Mouse (Mus musculus) heart, embryonic 10.5 days (tissue): Measurements from ENCODE around the gene Tead1. TPM values are rescaled to one million over a fixed set of nuclear protein-coding genes. Genes with fewer than 3 reads are reported as not detected.

Experiments used
- DNase-seq: peaks from one replicate; pipeline ENCODE4 v3.0.0-alpha.2; 2017; ENCODE audit warnings: low spot score
- H3K27ac ChIP-seq: fragments of 300-500 bp; sonication (generic); 2 replicates; pipeline ENCODE4 v1.5.1; 2016; ENCODE audit warnings: mild to moderate bottlenecking
- H3K27me3 ChIP-seq: fragments of 300-500 bp; sonication (generic); 2 replicates; pipeline ENCODE4 v1.6.1; 2016; ENCODE audit warnings: mild to moderate bottlenecking; ENCODE audit not compliant: poor library complexity, insufficient read depth, severe bottlenecking
- H3K36me3 ChIP-seq: fragments of 300-500 bp; sonication (generic); 2 replicates; pipeline ENCODE4 v1.6.1; 2016; ENCODE audit warnings: mild to moderate bottlenecking, moderate library complexity
- H3K4me1 ChIP-seq: fragments of 300-500 bp; sonication (generic); 2 replicates; pipeline ENCODE4 v1.6.1; 2016; ENCODE audit warnings: mild to moderate bottlenecking
- H3K4me3 ChIP-seq: fragments of 300-500 bp; sonication (generic); 2 replicates; pipeline ENCODE4 v1.5.1; 2016; ENCODE audit warnings: mild to moderate bottlenecking, moderate library complexity
- H3K9me3 ChIP-seq: fragments of 300-500 bp; sonication (generic); 2 replicates; pipeline ENCODE4 v1.6.1; 2016; ENCODE audit warnings: mild to moderate bottlenecking, moderate library complexity
- WGBS: fragments of 180-500 bp; shearing (Covaris S2); methylation state at CpG from one replicate; pipeline ENCODE4 v1.1.7; 2016; 5-methylcytosine and 5-hydroxymethylcytosine counted together
- polyA plus RNA-seq: library from polyadenylated mRNA; unstranded; fragments of >200 nt; fragmentation: Nextera tagmentation; extraction: Ambion mirVana; gene quantifications from 2 replicates; pipeline ENCODE4 v1.2.1, GENCODE M21; 2016

The Tead1 gene
- polyA plus RNA-seq, 1 experiment from 2014 or later: 19.7 TPM

DNA sequence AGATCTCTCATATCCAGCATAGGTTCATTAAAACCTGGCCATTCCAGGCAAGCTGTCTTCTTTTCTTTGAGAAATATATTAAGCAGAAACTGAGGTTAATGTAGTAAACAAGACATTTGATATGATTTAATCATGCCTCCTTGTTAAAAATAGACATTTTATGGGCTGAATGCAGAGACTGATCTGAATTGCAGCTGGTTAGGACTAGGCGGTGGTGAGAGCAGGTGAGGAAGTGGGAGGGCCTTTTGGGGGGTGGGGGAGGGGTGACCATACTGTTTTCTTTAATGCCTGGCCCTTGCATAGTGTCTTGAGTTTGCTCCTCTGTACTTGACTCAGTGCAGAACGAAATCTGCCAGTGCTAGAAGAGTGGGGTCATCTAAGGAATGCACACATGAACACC lies 111.2 kb downstream of the Tead1 start:
- H3K27ac ChIP-seq: no peak overlapping the region
- peaks cover 86% of the 10 kb centered on the region for H3K4me1 ChIP-seq
- no peak for DNase-seq
- no peaks in the 10 kb centered on the region for H3K27me3 ChIP-seq
- 45% methylated on average over 2 of the region's 2 CpGs for WGBS
- 0 out of 2 replicates have a peak, but pooled peaks cover 2% of the 10 kb centered on the region for H3K36me3 ChIP-seq
- no peak overlapping the region for H3K4me3 ChIP-seq
- H3K9me3 ChIP-seq: no peaks in the 10 kb centered on the region

DNA sequence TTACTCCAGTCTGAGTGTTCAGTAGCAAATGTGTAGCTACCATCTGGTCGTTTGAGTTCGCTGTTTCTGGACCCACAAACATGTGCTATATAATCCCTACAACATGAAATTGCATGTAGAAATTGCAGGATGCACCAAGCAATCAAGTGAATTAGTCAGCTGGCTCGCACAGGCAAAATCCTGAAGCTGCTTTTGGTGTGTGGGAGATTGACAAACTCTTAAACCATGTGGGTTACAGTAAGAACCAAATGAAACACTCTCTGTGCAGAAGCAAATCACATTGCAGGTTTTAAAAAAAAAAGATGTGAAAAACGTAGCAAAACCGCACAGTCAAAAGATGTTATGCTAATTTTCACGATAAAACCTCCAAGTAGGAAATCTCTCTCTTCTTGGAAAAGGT lies 113.6 kb downstream of the Tead1 start:
- WGBS: 83% methylated on average over 6 of the region's 6 CpGs
- Histone ChIP-seq H3K4me3 (no peak overlapping the region), H3K36me3 (0 out of 2 replicates have a peak, but pooled peaks cover 4% of the 10 kb centered on the region), H3K27ac (0 out of 2 replicates have a peak overlapping the region, but pooled peaks have one; percentile 3), H3K4me1 (peaks cover 87% of the 10 kb centered on the region), H3K9me3 (no peaks in the 10 kb centered on the region), H3K27me3 (no peaks in the 10 kb centered on the region)
- DNase-seq: no peak

DNA sequence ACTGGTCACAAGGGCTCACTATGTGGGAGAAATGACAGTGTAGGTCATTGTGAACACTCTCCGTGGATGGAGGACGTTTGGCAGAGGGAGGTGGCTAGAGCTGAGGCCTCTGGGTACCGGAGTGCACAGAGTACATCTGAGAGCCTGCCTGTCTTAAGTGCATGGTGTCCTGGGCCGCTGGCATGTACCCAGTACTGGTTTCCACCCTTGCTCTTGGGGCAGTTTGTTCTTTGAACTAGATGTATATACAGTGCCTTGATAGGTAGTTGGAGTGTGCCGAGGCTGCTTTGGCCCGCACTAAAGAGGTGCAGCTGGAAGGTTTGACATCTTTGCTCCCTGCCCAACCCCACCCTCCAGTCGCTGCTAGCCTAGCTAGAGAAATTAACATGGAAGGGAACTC lies 114.8 kb downstream of the Tead1 start:
- Histone ChIP-seq H3K27ac (peak overlapping the region; percentile 75), H3K4me1 (peaks cover 84% of the 10 kb centered on the region), H3K36me3 (0 out of 2 replicates have a peak, but pooled peaks cover 4% of the 10 kb centered on the region), H3K4me3 (no peak overlapping the region), H3K9me3 (no peaks in the 10 kb centered on the region), H3K27me3 (no peaks in the 10 kb centered on the region)
- WGBS: 40% methylated on average over 7 of the region's 7 CpGs
- DNase-seq: no peak

DNA sequence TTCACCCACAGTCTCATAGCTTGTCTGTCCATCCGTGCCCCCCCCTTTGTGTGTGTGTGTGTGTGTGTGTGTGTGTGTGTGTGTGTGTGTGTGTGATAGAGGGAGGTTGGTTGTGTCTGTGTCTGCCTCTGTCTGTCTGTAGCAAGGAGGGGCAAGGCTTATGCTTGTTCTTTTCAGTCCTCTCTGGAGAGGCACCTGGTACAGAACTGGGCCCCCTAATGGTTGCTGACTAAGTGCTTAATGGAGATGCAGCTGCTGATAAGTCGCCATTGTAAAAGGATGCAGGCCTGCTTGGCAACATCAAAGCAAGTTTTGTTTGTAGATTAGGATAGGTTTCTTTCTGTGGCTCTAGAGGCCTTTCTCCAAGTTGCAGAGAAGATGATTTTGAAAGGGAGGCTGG lies 115.4 kb downstream of the Tead1 start:
- no peak overlapping the region for H3K4me3 ChIP-seq
- 3% methylated on average over 2 of the region's 2 CpGs for WGBS
- peak overlapping the region; percentile 75 for H3K27ac ChIP-seq
- H3K36me3 ChIP-seq: 0 out of 2 replicates have a peak, but pooled peaks cover 4% of the 10 kb centered on the region
- H3K9me3 ChIP-seq: no peaks in the 10 kb centered on the region
- H3K4me1 ChIP-seq: peaks cover 84% of the 10 kb centered on the region
- H3K27me3 ChIP-seq: no peaks in the 10 kb centered on the region
- DNase-seq: no peak

DNA sequence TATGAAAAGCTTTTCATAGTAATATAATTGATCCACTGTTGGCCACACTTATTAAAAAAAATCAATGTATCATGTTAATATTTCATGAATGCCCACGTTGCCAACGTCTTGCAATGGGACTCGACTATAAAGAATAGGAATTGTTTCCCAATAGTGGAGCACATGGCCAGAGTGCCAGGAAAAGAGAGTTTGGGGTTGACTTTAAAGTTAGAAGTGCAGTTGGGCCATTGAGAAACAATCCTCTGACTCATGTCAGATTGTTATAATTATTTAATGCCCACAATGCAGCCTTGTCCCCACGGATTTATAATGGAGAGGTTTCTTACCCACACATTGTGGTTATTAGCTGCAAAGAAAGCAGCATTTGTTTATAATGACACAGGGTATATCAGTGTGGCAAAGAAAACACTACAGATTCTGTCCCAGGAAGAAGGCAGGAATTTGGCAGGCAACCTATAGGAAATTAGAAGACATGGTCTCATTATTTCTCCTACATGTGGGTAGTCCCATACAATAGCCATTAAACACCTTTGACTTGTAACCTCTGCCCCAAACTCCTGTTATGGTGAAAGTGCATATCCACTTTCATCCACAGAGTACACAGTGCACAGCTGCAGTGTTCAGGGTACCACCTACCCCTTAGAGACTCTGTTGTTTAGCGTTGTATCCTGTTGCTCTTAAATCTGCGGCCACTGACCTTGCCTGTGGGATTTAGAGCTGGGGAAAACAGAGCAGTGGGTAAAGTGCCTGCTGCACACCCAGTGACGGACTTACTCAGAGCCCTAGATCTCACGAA lies 118.6 kb downstream of the Tead1 start:
- DNase-seq: no peak
- 83% methylated on average over 8 of the region's 8 CpGs for WGBS
- H3K4me3 ChIP-seq: no peak overlapping the region

DNA sequence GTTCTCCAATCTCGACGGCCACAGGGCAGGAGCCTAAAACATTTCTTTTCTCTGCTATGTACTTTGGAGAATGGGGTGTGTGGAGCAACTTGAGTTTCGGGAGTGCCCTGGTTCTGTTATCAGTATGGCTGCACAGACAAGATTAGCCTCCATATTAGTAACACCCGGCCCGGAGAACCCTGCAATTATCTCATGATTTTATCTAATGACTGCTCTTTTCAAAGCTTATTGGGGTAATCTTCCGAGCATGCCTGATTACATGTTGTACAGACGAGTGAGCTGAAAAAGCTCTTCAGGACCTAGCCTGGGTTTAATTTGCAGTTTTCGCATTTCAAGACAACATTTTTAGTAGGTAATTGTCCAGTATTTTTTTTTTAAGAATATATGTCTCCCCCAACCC lies 122.6 kb downstream of the Tead1 start:
- Histone ChIP-seq H3K9me3 (no peaks in the 10 kb centered on the region), H3K36me3 (no peaks in the 10 kb centered on the region), H3K27me3 (no peaks in the 10 kb centered on the region), H3K4me3 (no peak overlapping the region), H3K4me1 (peaks cover 93% of the 10 kb centered on the region), H3K27ac (peak overlapping the region; percentile 32; the same call in 1 of the 2 replicates)
- WGBS: 32% methylated on average over 8 of the region's 8 CpGs
- DNase-seq: no peak

More for the DNA sequence above, 118.6 kb downstream of the Tead1 start:
- Histone ChIP-seq H3K9me3 (no peaks in the 10 kb centered on the region), H3K4me1 (peaks cover 95% of the 10 kb centered on the region), H3K36me3 (0 out of 2 replicates have a peak, but pooled peaks cover 4% of the 10 kb centered on the region), H3K27ac (no peak overlapping the region), H3K27me3 (no peaks in the 10 kb centered on the region)

DNA sequence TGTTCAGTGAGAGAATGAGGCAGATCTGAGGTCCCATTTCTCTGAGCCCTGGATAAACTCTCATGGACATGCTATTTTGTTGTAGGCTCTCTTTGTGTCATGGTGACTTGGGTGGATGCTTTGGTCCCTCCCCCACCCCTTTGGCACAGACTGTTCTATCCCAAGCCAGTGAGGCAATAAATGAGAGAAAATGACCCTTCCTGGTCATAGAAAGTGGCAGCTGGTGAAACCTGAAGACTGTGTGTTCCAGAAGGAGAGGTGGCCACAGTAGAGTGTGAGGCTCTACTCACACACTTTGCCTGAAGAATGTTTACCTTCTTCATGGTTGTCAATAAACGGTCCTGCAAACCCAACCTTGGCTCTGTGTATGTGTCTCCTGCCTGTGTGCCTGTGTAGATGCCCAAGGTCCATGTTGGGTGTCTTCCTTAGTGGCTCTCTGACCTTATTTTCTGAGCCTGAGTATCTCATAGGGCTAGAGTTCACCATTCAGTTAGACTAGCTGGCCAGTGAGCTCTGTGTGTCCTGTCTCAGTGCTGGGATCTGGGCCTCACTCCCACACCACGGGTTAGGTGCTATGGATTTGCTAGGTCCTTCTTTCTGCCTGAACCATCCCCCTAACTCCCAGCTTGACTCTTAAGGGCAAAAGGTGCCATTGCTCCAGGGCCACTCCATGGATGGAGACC lies 127.7 kb downstream of the Tead1 start:
- 42% methylated on average over 2 of the region's 2 CpGs for WGBS
- Histone ChIP-seq H3K27me3 (no peaks in the 10 kb centered on the region), H3K4me3 (peak overlapping the region; percentile 51), H3K36me3 (no peaks in the 10 kb centered on the region), H3K9me3 (no peaks in the 10 kb centered on the region), H3K4me1 (peaks cover 69% of the 10 kb centered on the region), H3K27ac (peak overlapping the region; percentile 82)
- no peak for DNase-seq

DNA sequence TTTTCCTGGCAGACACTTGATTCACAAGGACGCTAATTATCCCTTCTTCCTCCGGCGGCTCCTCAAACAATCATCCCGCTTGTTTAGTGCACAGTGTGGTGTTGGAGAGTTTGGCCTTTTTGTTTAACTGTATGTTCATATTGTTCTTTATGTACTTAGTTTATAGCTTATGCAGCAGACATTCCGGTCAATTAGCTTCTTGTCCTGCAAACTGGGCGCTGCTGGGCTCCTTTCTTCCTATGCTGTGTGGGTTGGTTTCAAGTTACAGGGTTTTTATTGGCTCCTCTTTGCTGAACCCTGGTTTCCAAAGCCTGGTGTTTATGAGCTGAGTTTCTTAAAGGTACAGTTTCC lies 128.3 kb downstream of the Tead1 start:
- DNase-seq: no peak
- no peaks in the 10 kb centered on the region for H3K27me3 ChIP-seq
- H3K36me3 ChIP-seq: no peaks in the 10 kb centered on the region
- peak overlapping the region; percentile 82 for H3K27ac ChIP-seq
- peak overlapping the region; percentile 51 for H3K4me3 ChIP-seq
- H3K9me3 ChIP-seq: no peaks in the 10 kb centered on the region
- 2% methylated on average over 6 of the region's 6 CpGs for WGBS
- peaks cover 64% of the 10 kb centered on the region for H3K4me1 ChIP-seq

DNA sequence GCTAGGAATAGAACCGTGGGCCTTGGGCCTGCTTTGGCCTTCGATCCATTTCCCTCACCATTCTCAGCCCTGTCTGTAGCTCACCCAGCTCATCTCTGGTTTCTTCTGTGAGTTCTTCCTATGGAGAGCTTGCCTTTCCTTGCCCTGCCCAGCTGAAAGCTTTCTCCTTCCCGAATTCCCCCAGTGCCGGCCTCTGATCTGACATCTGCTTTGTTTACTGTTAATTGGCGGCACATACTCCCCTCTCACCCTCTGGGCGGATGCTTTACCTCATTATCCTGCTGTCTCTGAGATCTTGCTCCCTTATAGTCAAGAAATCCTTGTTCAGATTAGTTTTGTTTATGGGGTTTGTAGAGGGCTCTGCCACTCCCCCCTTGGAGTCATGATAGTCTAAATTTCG lies 131.6 kb downstream of the Tead1 start:
- Histone ChIP-seq H3K4me1 (peaks cover 49% of the 10 kb centered on the region), H3K27ac (peak overlapping the region; percentile 36; the same call in 1 of the 2 replicates), H3K36me3 (no peaks in the 10 kb centered on the region), H3K27me3 (no peaks in the 10 kb centered on the region), H3K9me3 (no peaks in the 10 kb centered on the region), H3K4me3 (no peak overlapping the region)
- WGBS: 49% methylated on average over 7 of the region's 7 CpGs
- DNase-seq: no peak

DNA sequence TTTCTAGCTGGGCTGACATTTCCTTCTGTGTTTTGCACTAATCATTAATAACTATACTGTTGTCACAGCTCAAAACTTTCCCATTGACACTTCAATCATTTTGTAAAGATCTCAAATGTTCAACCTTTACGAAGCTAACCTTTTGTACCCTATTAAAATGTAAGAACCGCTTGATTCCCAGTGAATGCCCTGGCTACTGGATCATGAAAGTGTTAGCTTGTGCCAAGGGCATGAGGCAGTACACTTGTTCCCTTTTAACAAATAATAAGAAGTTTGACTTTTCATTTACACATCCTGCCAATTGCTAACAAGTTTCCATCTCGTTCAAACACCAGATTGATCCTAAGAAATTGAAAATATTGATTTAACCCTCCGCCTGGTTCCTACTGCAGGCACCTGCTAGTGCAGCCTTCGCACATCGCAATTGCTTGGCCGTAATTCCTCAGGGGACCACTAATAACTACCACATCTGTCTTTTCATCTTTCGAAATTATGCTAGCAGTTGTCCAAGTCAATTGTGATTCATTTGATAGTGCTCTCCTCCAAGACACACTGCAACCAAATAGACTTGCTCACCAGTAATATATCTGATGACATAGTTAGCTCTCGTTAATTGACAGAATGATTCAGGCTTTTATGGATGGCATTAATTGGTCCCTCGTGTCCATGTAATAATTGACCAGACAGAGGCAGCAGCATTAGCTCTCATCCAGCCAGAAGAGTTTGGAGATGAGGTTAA lies 133.1 kb downstream of the Tead1 start:
- no peaks in the 10 kb centered on the region for H3K9me3 ChIP-seq
- peaks cover 34% of the 10 kb centered on the region for H3K4me1 ChIP-seq
- H3K27ac ChIP-seq: no peak overlapping the region
- no peaks in the 10 kb centered on the region for H3K36me3 ChIP-seq
- no peak for DNase-seq
- H3K4me3 ChIP-seq: no peak overlapping the region
- H3K27me3 ChIP-seq: no peaks in the 10 kb centered on the region
- WGBS: 92% methylated on average over 10 of the region's 10 CpGs

DNA sequence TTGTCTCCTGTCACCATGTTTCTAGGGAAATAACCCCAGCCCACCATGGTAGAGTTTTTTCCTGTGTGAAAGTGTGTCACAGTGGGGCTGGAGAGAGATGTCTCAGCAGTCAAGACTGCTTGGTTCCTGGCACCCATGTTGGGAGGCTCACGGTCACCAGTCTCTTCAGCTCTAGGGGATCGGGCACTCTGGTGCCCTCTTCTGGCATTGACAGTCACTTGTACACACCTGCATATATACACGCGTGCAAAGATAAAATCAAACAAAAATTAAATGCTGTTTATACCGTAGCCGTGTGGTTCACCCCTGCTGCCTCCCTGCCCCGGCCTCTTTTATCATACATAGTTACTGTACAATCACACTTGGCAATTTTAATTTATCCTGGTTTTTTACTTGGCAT lies 134.0 kb downstream of the Tead1 start:
- Histone ChIP-seq H3K9me3 (no peaks in the 10 kb centered on the region), H3K4me1 (peaks cover 38% of the 10 kb centered on the region), H3K36me3 (no peaks in the 10 kb centered on the region), H3K27me3 (no peaks in the 10 kb centered on the region), H3K4me3 (no peak overlapping the region), H3K27ac (no peak overlapping the region)
- WGBS: 93% methylated on average over 7 of the region's 7 CpGs
- no peak for DNase-seq

DNA sequence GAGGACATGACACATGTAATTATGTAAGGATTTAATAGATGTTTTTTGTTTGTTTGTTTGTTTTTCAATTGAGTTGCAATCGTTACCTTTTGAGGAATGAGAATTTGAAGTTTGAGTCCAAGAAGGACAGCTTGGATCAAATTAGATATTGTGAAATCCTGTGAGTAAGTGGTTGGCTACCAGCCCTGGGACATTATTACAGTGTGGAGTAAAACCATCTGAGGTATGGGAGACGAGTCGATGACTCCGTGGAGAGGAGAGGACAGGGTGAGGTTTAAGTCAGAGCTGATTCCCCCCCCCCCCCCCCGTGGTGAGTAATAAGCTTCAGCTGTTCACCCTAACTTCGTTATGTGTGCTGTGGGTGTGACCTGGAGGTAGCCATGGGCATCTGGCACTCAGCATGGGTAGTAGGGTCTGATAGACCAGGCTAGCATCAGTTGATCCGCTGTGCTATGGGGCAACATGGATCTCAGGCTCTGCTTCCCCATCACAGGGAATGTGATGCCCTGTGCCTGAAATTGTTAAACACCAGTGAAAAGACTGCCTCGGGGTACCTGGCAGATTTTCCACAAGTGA lies 134.7 kb downstream of the Tead1 start:
- Histone ChIP-seq H3K4me1 (peaks cover 39% of the 10 kb centered on the region), H3K4me3 (no peak overlapping the region), H3K36me3 (no peaks in the 10 kb centered on the region), H3K9me3 (no peaks in the 10 kb centered on the region), H3K27me3 (no peaks in the 10 kb centered on the region), H3K27ac (no peak overlapping the region)
- DNase-seq: no peak
- 80% methylated on average over 8 of the region's 8 CpGs for WGBS
